Mouse (Mus musculus) left cerebral cortex, postnatal 4 days (tissue): ENCODE measurements around the gene Madd. TPM values are rescaled to one million over a fixed set of nuclear protein-coding genes. Genes with fewer than 3 reads are reported as not detected.

ENCODE experiments used
- DNase-seq: peaks from one replicate; pipeline ENCODE4 v3.0.0-alpha.2; 2022
- intact Hi-C: fragments of 180-260 bp; cut with DNase I; formaldehyde crosslinking; loops from one replicate; pipeline ENCODE4 v1.15.1; 2025
- total RNA-seq, 2 experiments: library from RNA; stranded (reverse); gene quantifications; 2 replicates each; pipeline ENCODE4 v1.2.3; 2021

Madd gene
- total RNA-seq, 2 experiments from 2014 or later: 125 to 135 TPM

- no peak for DNase-seq
- intact Hi-C loops: no loop called here
These were observed 7.4 kb downstream of the Madd start for GRCm38 (mm10) chr2:91176234-91176633.

GRCm38 (mm10) chr2:91175490-91175889, 8.1 kb downstream of the Madd start:
- no peak for DNase-seq
- intact Hi-C loops: no loop called here

- DNase-seq: no peak
- intact Hi-C loops: loop anchor here (10.0 kb wide), 1 partner anchor 395 kb away; no protein-coding TSS in a partner anchor
These were observed 13.9 kb downstream of the Madd start for GRCm38 (mm10) chr2:91169587-91170322.

- no peak for DNase-seq
- intact Hi-C loops: loop anchor here (10.0 kb wide), 1 partner anchor 397 kb away; no protein-coding TSS in a partner anchor
These were observed 16.0 kb downstream of the Madd start for GRCm38 (mm10) chr2:91167629-91168028.

GRCm38 (mm10) chr2:91164991-91165390, 18.6 kb downstream of the Madd start:
- intact Hi-C loops: loop anchor here (10.0 kb wide), 1 partner anchor 400 kb away; no protein-coding TSS in a partner anchor
- no peak for DNase-seq

- DNase-seq: no peak
- intact Hi-C loops: loop anchor here (10.0 kb wide), 1 partner anchor 401 kb away; no protein-coding TSS in a partner anchor
These were observed 20.1 kb downstream of the Madd start for GRCm38 (mm10) chr2:91163532-91163931.

- intact Hi-C loops: loop anchor here (10.0 kb wide), 1 partner anchor 402 kb away; no protein-coding TSS in a partner anchor
- DNase-seq: no peak
These were observed 20.7 kb downstream of the Madd start for GRCm38 (mm10) chr2:91162952-91163351.

- intact Hi-C loops: loop anchor here (10.0 kb wide), 1 partner anchor 404 kb away; no protein-coding TSS in a partner anchor
- DNase-seq: no peak
These were observed 23.0 kb downstream of the Madd start for GRCm38 (mm10) chr2:91160591-91160990.

- intact Hi-C loops: loop anchor here (10.0 kb wide), 1 partner anchor 452 kb away; no protein-coding TSS in a partner anchor
- no peak for DNase-seq
These were observed 26.5 kb downstream of the Madd start for GRCm38 (mm10) chr2:91157002-91157752.

- no peak for DNase-seq
- intact Hi-C loops: loop anchor here (10.0 kb wide), 1 partner anchor 449 kb away; no protein-coding TSS in a partner anchor
These were observed 29.5 kb downstream of the Madd start for GRCm38 (mm10) chr2:91154091-91154490.

GRCm38 (mm10) chr2:91152885-91153377, 30.7 kb downstream of the Madd start:
- intact Hi-C loops: loop anchor here (10.0 kb wide), 1 partner anchor 448 kb away; no protein-coding TSS in a partner anchor
- no peak for DNase-seq

DNA sequence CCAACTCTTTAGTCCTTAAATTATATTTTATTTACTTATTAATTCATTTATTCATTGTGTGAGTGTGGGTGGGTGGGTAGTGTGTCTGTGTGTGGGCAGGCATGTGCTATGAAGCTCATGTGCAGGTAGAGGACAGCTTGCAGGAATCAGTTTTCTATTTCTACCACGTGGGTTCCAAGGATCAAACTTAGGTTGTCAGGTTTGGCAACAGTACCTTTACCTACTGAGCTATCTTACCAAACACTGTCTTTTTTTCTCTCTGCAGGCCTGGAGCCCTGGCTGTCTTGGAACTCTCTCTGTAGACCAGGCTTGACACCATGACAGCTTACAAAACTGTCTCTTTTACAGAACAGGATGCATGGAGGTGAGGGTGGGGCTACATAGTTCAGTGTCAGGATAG, 32.3 kb downstream of the Madd start:
- DNase-seq: no peak
- intact Hi-C loops: loop anchor here (10.0 kb wide), 1 partner anchor 447 kb away; no protein-coding TSS in a partner anchor

DNA sequence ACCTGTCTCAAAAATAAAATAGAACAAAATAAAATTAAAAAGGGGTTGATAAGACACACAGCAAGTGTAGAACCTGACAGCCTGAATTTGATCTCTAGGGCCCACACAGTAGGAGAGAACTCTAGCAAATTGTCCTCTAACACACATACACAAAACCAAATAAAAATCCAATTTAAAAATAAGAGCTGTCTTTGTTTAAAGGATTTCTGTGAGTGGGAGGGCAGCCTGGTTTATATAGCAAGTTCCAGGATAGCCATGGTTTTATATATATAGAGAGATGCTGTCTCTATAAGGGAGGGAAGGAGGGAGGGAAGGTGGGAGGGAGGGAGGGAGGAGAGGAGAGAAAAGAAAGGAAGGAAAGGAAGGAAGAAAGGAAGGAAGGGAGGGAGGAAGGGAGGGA, 35.5 kb downstream of the Madd start:
- intact Hi-C loops: no loop called here
- DNase-seq: no peak

DNA sequence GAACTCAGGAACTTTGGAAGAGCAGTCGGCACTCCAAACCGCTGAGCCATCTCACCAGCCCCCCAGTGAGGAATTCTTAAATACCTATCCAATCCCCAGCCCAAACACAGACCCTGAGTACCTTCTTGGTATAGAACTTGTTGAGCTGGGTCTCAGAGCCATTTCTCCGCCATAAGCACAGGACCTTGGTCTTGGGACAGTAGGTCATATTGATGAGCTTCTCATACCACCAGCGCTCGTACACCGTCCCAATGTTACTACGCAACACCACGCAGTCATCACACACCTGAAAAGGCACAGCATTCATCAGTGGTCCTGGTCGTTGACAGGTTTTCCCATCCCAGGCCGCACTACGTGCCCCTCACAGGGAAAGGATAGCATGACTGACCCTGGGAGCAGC, 40.2 kb downstream of the Madd start:
- intact Hi-C loops: no loop called here

GRCm38 (mm10) chr2:91142920-91143319, 40.7 kb downstream of the Madd start:
- intact Hi-C loops: no loop called here
- DNase-seq: no peak

More for the DNA sequence above, 40.2 kb downstream of the Madd start:
- DNase-seq: no peak

- intact Hi-C loops: no loop called here
- no peak for DNase-seq
These were observed 43.9 kb downstream of the Madd start for GRCm38 (mm10) chr2:91139764-91140163.

- intact Hi-C loops: no loop called here
- no peak for DNase-seq
These were observed 44.3 kb downstream of the Madd start for GRCm38 (mm10) chr2:91139311-91139710.

DNA sequence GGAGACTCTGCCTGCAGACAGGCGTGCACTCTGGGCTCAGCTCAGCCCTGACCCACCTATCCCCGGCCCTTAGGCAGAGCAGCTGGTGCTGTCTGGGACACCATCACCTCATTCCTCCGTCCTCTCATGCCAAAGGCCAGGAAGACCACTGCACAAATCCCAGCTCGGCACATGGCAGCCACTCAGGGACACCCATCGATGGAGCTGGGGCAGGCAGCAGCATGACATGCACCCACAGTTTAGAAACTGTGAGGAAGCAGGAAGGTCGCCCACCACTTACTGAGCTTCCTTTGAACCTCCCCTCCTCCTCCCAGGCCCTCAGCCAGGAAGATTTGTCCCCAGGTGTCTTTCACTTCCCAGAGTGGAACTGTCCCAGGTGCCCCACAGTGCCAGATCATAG, 46.2 kb downstream of the Madd start:
- intact Hi-C loops: no loop called here
- DNase-seq: no peak

GRCm38 (mm10) chr2:91136513-91137412, 46.9 kb downstream of the Madd start:
- DNase-seq: no peak
- intact Hi-C loops: no loop called here

DNA sequence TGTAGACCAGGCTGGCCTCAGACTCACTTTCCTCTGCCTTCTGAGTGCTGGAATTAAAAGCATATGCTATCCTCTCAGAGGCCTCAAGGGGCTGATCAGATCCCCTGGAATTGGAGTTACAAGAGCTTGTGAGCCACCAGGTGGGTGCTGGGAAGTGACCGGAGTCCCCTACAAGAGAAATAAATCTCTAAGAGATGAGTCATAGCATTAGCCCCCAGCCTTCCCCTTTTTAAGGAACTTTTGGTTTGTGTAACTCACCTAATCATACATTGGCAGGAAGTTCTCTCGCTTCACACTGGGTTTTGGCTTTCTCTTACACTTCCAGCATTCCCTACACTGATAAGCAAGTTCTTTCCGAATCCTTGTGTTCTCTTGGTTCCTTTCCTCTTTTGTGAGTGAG, 51.6 kb downstream of the Madd start:
- DNase-seq: no peak
- intact Hi-C loops: no loop called here
